Mouse (Mus musculus) c-Kit-positive CD71-positive TER-119-negative erythroid progenitor cells, embryonic 14.5 days (primary cell): ENCODE measurements around the gene Ltb4r1.

ENCODE experiments used
- DNase-seq: peaks from one replicate; pipeline ENCODE4 v3.0.0-alpha.2; 2013; ENCODE audit warnings: low read depth

The Ltb4r1 gene

DNA sequence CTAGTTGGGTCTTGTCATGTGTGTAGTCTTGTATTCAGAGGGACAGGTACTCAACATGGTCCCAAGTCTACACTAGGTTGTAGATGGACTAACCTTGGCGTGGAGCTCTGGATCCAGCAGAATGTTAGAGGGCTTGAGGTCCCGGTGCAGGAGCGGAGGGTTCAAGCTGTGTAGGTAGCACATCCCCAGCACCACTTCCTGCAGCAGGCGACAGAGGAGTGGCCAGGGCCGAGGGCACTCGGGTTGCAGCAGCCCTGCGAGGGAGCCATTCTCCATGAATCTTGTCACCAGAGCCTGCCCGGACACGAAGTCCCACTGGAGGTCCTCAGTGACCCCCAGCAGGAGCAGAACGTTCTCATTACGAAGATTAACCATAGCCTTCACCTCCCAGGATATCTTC is 22.0 kb downstream of the Ltb4r1 start:
- DNase-seq, result no peak

DNA sequence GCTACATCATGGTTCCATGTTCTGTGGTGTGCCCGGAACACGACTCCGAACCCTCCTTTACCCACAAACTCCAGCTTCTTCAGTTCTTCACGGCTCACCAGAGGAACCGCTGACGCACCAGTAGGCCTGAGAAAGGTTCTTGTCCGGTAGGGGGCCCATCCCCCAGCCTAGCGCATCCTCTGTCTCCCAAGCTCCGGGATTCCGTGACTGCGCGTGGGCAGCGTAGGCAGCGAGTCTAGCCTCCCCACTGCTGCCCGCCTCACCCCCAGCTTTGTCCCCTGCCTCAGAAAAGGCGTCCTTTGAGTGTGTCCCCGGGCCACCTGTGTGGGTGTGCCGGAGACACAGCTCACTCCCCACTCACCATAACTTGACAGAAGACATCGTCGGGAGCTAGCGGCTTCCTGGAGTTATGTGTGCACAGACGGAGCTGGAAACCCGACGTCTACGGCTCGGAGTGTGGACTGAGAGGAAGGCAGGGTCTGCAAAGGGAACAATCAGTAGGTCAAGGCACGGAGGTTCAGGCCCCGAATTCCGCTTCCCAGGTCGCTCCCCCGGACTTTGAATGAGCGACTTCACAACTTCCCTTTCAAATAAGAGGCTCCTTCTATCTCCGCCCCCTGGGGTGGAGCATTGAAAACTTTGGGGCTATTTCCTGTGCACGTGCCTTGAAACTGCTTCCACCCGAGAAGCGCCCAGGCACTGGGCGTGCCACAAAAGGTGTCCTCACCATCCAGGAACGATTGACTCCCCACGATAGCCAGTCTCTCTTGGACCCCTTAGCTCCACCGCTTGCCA is 22.7 kb downstream of the Ltb4r1 start, which contains the start of gene Ripk3:
TSS of gene Ripk3 (minus strand) at position 610 of the 795 bp plus-strand sequence.
- DNase-seq, result peak; percentile 68

DNA sequence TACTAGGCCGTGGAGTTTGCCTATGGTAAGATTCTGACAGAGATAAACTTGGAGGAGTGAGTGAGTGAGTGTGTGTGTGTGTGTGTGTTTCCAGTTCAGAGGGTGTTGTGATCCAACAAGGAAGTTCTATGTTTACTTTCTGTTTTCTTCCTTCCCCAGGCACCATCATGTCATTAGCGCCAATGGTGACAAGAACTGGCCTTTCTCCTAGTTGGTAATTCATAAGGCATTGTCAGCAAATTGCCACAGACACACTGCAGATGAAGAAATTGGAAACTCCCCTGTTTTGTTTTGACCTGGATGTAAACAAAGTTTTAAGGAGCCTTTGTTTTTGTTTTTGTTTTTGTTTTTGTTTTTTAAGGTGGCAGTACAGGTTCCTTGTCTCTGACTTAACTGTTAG is 27.7 kb downstream of the Ltb4r1 start:
- no peak for DNase-seq

DNA sequence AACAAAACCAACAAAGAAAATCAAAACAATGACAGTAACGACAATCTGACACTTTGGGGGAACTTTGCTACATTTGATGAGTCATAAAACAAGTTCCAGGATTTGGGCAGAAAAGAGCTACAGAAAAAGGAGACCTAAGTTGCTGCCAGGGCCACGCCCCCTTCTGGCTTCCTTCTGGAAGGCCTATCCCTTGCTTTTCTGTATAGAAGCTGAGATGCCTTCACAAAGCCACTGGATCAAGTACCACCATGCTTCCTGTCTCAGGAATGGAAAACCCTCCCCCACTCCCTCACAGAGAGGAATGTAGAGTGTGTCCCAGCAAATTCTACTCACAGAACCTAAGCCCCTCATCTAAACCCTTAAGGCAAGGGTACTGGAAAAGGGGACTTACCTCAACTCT is 28.2 kb downstream of the Ltb4r1 start:
- DNase-seq, result no peak

DNA sequence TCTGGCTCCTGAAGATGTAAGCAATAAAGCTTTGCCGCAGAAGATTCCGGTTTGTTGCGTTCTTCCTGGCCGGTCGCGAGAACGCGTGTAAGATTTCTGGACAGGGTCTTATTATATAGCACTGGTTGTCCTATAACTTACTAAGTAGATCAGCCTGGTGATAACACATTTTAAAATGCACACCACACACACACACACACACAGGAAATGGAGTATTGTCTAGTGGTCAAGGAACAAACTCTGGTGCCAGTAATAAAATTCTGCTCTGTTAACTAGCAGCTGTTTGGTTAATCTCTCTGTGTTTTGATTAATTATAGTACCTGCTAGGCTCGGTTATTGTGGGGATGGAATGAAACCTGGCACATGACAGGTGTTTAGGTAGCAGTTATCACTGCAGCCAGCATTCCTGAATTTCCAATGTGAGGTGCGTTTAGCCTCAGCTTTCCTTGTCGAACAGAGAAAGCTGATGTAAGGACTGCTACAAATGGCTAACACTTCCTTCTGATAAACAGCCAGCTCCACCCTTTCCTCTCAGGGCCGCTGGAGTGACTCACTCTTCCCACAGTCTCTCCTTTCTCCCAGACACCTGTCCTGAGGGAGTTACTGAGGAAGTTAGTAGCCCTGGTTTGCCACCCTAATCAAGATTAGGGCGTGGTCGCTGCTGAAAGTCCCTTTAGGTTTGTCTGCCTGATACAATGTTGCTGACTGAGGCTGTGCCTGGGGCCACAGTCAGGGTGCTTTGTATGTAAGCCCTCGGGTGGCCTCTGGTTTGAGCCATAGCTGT is 29.8 kb downstream of the Ltb4r1 start:
- DNase-seq, result peak; percentile 40

DNA sequence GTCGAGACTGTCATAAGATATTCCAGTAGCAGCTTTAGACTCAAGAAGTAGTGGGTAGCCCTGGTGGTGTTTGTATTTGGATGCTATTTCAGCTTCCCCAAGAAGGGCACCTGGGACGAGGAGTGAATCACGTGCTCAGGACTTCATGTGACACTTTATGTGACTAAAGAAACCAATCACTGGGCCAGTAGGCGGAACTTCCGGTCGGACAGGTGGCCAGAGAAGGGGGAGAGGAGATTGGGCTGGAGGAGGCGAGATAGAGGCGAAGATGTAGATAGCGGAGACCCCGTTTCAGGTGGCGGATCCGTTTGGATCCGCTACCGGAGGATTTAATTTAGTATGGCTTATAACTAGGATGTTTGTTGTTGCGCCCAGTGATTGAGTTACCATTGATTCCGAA is 49.1 kb downstream of the Ltb4r1 start:
- DNase-seq, result peak; percentile 55

DNA sequence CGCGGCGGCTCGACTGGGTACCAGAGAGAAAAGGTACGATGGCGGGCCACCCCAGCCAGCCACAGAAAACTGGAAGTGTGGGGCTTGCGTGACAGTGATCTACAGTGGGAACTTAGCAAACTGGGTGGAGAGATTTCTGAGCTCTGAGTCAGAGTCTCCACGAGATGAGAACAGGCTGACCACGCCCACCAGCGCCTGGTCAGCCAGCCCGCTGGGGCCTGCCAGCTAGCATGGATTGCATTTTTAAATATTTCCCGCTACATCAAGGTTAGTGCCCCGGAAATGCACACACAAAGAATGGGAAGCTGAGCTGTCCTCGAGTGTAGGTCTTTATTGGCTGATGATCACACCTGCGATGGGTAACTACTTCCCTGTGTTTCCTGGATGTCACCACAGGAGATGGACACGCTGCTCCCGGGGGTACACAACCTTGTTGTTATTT is 49.6 kb downstream of the Ltb4r1 start:
- DNase-seq, result no peak
